Mouse (Mus musculus) forebrain, embryonic 13.5 days (tissue): ENCODE results near the gene B430305J03Rik. TPM values are rescaled to one million over a fixed set of nuclear protein-coding genes. Genes with fewer than 3 reads are reported as not detected.

Source experiments
- ATAC-seq: fragments of 200-750 bp; cut with Nextera tagmentation; 2 replicates; pipeline ENCODE4 v1.8.0; 2017
- H3K27ac ChIP-seq: fragments of 300-500 bp; sonication (generic); 2 replicates; pipeline ENCODE4 v1.5.1; 2015; ENCODE audit warnings: inconsistent platforms, mild to moderate bottlenecking, moderate library complexity
- H3K27me3 ChIP-seq: fragments of 300-500 bp; sonication (generic); 2 replicates; pipeline ENCODE4 v1.6.1; 2015; ENCODE audit warnings: mild to moderate bottlenecking, inconsistent platforms
- H3K36me3 ChIP-seq: fragments of 300-500 bp; sonication (generic); 2 replicates; pipeline ENCODE4 v1.6.1; 2015; ENCODE audit warnings: mild to moderate bottlenecking, inconsistent platforms; ENCODE audit not compliant: poor library complexity, severe bottlenecking
- H3K4me1 ChIP-seq: fragments of 300-500 bp; sonication (generic); 2 replicates; pipeline ENCODE4 v1.6.1; 2015; ENCODE audit warnings: inconsistent platforms
- H3K4me2 ChIP-seq: fragments of 300-500 bp; sonication (generic); 2 replicates; pipeline ENCODE4 v1.6.1; 2015; ENCODE audit warnings: inconsistent platforms, mild to moderate bottlenecking, moderate library complexity
- H3K4me3 ChIP-seq: fragments of 300-500 bp; sonication (generic); 2 replicates; pipeline ENCODE4 v1.5.1; 2015; ENCODE audit warnings: mild to moderate bottlenecking, inconsistent platforms
- H3K9ac ChIP-seq: fragments of 300-500 bp; sonication (generic); 2 replicates; pipeline ENCODE4 v1.6.1; 2015; ENCODE audit warnings: mild to moderate bottlenecking, inconsistent platforms
- H3K9me3 ChIP-seq: fragments of 300-500 bp; sonication (generic); replicated peaks from 2 replicates; pipeline ENCODE4 v1.6.1; 2016; ENCODE audit warnings: inconsistent platforms
- WGBS: fragments of 180-500 bp; shearing (Covaris S2); methylation state at CpG from one replicate; pipeline ENCODE4 v1.1.7; 2015; 5-methylcytosine and 5-hydroxymethylcytosine counted together
- polyA plus RNA-seq: library from polyadenylated mRNA; unstranded; fragments of >200 nt; fragmentation: Nextera tagmentation; extraction: Ambion mirVana; gene quantifications from 2 replicates; pipeline ENCODE4 v1.2.1, GENCODE M21; 2015

B430305J03Rik gene
- polyA plus RNA-seq, 1 experiment from 2014 or later: not detected

GRCm38 (mm10) chr3:61345636-61346035, 20.1 kb downstream of the B430305J03Rik start:
- ATAC-seq: no peak
- Histone ChIP-seq H3K4me2 (no peak overlapping the region), H3K36me3 (no peaks in the 10 kb centered on the region), H3K27me3 (no peaks in the 10 kb centered on the region), H3K27ac (no peak overlapping the region), H3K4me3 (no peak overlapping the region), H3K9ac (no peak overlapping the region), H3K9me3 (no peaks in the 10 kb centered on the region), H3K4me1 (no peaks in the 10 kb centered on the region)
- WGBS: 81% methylated on average over 1 of the region's 1 CpGs

- Histone ChIP-seq H3K27me3 (no peaks in the 10 kb centered on the region), H3K4me3 (no peak overlapping the region), H3K4me2 (no peak overlapping the region), H3K9me3 (no peaks in the 10 kb centered on the region), H3K4me1 (no peaks in the 10 kb centered on the region), H3K36me3 (no peaks in the 10 kb centered on the region), H3K27ac (no peak overlapping the region), H3K9ac (no peak overlapping the region)
- 88% methylated on average over 7 of the region's 7 CpGs for WGBS
- ATAC-seq: no peak
These were observed 21.7 kb downstream of the B430305J03Rik start for GRCm38 (mm10) chr3:61344031-61344430.

GRCm38 (mm10) chr3:61340321-61340720, 25.4 kb downstream of the B430305J03Rik start:
- Histone ChIP-seq H3K27me3 (no peaks in the 10 kb centered on the region), H3K36me3 (no peaks in the 10 kb centered on the region), H3K4me1 (no peaks in the 10 kb centered on the region), H3K27ac (no peak overlapping the region), H3K4me2 (no peak overlapping the region), H3K9ac (no peak overlapping the region), H3K4me3 (no peak overlapping the region), H3K9me3 (no peaks in the 10 kb centered on the region)
- WGBS: 35% methylated on average over 5 of the region's 5 CpGs
- peak; percentile 30; the same call in 1 of the 2 replicates for ATAC-seq

- Histone ChIP-seq H3K27me3 (no peaks in the 10 kb centered on the region), H3K4me1 (no peaks in the 10 kb centered on the region), H3K4me2 (no peak overlapping the region), H3K27ac (no peak overlapping the region), H3K9me3 (no peaks in the 10 kb centered on the region), H3K36me3 (no peaks in the 10 kb centered on the region), H3K9ac (no peak overlapping the region), H3K4me3 (no peak overlapping the region)
- 79% methylated on average over 3 of the region's 3 CpGs for WGBS
- no peak for ATAC-seq
These were observed 28.5 kb downstream of the B430305J03Rik start for GRCm38 (mm10) chr3:61337230-61337629.

GRCm38 (mm10) chr3:61336205-61336604, 29.5 kb downstream of the B430305J03Rik start:
- H3K4me1 ChIP-seq: no peaks in the 10 kb centered on the region
- H3K27ac ChIP-seq: no peak overlapping the region
- H3K9me3 ChIP-seq: no peaks in the 10 kb centered on the region
- H3K4me3 ChIP-seq: no peak overlapping the region
- no peak overlapping the region for H3K4me2 ChIP-seq
- H3K36me3 ChIP-seq: no peaks in the 10 kb centered on the region
- ATAC-seq: no peak
- H3K27me3 ChIP-seq: no peaks in the 10 kb centered on the region
- no peak overlapping the region for H3K9ac ChIP-seq
- 58% methylated on average over 2 of the region's 2 CpGs for WGBS

GRCm38 (mm10) chr3:61321632-61322031, 44.1 kb downstream of the B430305J03Rik start:
- no peak overlapping the region for H3K27ac ChIP-seq
- H3K36me3 ChIP-seq: no peaks in the 10 kb centered on the region
- ATAC-seq: no peak
- 0 out of 2 replicates have a peak, but pooled peaks cover 2% of the 10 kb centered on the region for H3K4me1 ChIP-seq
- no peaks in the 10 kb centered on the region for H3K9me3 ChIP-seq
- H3K4me2 ChIP-seq: no peak overlapping the region
- H3K27me3 ChIP-seq: no peaks in the 10 kb centered on the region
- WGBS: 80% methylated on average over 6 of the region's 6 CpGs
- H3K4me3 ChIP-seq: no peak overlapping the region
- H3K9ac ChIP-seq: no peak overlapping the region

- H3K9me3 ChIP-seq: no peaks in the 10 kb centered on the region
- 0 out of 2 replicates have a peak, but pooled peaks cover 2% of the 10 kb centered on the region for H3K4me1 ChIP-seq
- no peaks in the 10 kb centered on the region for H3K36me3 ChIP-seq
- 71% methylated on average over 2 of the region's 2 CpGs for WGBS
- no peak overlapping the region for H3K9ac ChIP-seq
- no peak overlapping the region for H3K27ac ChIP-seq
- H3K27me3 ChIP-seq: no peaks in the 10 kb centered on the region
- no peak overlapping the region for H3K4me3 ChIP-seq
- H3K4me2 ChIP-seq: no peak overlapping the region
- no peak for ATAC-seq
These were observed 45.7 kb downstream of the B430305J03Rik start for GRCm38 (mm10) chr3:61320031-61320430.

- Histone ChIP-seq H3K4me2 (no peak overlapping the region), H3K27me3 (no peaks in the 10 kb centered on the region), H3K4me3 (no peak overlapping the region), H3K9ac (no peak overlapping the region), H3K9me3 (no peaks in the 10 kb centered on the region), H3K27ac (no peak overlapping the region), H3K36me3 (no peaks in the 10 kb centered on the region), H3K4me1 (no peaks in the 10 kb centered on the region)
- ATAC-seq: no peak
- 80% methylated on average over 2 of the region's 2 CpGs for WGBS
These were observed 50.7 kb downstream of the B430305J03Rik start for GRCm38 (mm10) chr3:61315002-61315401.

Other genes with a start within 250 kb of the B430305J03Rik start
- 13.7 and 14.8 TPM in 2 replicates for gene Rap2b, start 4.3 kb downstream of the B430305J03Rik start, polyA plus RNA-seq